Mouse (Mus musculus): ENCODE results near the gene Dlg1.
"Not testable (repeated sequence)": the region's sequence is repeated elsewhere in the genome, so short reads cannot be mapped to it uniquely, and the experiment has no call there.

Dlg1 gene

DNA sequence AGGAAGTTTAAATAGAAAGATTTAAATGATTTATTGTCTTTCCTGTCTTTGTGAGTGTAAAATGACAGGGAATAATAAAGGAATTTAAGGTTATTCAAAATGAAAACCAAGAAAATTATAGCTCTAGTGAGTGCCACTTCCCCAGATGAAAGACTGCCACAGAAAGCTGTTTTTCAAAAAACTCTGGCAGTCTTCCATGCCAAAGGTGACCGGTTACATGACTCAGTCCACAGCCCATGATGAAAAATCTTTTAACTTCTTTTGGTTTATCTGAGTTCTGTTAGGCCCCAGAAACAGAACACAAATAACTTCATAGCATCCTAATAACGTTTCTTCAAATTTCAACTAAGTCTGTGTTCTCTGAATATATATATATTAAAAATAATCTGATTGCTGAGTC lies 7.7 kb upstream of the Dlg1 start:
- no peak for DNase-seq (ENCODE audit: low spot score in 2 of 2)

GRCm38 (mm10) chr16:31657502-31657901 lies 5.7 kb upstream of the Dlg1 start:
- no peak for DNase-seq (ENCODE audit: low spot score in 2 of 2)

DNA sequence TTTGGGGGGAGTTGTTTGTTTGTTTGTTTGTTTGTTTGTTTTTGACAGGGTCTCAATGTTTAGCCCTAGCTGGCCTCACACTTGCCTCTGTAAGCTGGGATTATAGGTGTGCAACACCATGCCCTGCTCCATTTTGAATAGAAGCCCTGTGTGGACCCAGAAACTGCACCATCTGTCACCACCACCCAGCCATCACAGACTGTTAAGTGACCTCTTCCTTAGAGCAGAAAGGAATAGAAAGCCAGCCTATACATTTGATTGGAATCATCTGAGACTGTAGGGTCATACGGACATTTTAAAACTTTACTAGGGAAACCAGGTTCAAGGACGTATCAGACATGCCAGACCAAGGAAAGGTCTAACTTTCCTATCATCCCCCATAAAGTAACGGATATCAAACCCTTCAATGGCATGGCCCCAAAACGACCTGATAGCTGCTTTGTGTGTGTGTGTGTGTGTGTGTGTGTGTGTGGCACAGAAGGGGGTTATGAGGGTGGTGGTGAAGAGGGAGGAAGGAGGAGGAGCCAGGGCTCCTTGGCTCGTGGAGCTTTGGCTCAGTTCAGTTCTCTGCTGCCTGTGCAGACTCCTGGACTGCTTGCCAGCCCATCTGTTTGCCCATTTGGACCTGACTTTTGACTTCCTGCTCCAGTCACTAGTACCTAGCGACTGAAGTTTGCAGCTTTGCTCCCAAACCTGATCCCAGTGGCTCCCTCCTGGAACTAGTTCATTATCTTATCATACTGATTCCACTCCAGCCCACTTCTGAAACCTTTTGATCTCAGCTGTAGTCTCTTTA lies 4.5 kb upstream of the Dlg1 start:
- DNase-seq (ENCODE audit: low spot score in 2 of 2): no peak

GRCm38 (mm10) chr16:31659453-31659852 lies 3.8 kb upstream of the Dlg1 start:
- DNase-seq (ENCODE audit: low spot score in 2 of 2): no peak

DNA sequence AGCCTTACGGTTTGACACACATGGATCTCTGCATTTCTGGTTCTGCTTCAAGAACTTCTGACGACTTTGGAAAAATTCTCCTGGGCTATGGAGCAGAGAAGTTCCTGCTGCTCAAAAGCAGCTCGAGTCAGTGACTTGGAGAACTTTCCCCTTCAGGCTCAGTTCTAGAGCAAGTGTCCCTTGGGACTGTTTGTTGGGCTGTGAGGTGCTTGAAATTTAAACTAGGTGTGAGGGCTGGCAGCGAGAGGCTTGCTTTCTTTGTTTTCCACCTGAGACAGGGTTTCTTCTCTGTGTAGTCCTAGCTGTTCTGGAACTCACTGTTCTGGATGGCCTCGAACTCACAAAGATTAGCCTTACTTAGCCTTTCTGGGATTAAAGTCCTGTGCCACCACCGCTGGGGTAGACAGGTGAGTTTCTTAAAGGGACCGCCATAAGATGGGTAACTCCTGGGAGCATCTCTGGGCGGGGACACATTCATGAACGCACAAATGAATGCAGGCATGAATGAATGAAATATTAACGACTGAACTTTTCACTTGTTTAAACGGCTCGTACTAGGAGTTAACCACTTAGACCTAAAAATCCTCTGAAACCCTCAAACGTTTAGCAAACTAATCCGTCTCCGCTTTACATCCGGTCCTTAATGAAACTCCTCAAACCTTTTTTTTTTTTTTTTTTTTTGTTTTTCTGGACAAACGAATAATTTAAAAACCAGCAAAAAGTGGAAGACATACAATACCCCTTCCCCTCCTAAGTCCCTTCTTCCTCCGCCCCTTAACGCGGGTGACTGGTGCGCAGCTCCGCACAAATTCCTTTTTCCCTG lies 476 bp upstream of the Dlg1 start:
- DNase-seq (ENCODE audit: low spot score in 2 of 2): no peak

DNA sequence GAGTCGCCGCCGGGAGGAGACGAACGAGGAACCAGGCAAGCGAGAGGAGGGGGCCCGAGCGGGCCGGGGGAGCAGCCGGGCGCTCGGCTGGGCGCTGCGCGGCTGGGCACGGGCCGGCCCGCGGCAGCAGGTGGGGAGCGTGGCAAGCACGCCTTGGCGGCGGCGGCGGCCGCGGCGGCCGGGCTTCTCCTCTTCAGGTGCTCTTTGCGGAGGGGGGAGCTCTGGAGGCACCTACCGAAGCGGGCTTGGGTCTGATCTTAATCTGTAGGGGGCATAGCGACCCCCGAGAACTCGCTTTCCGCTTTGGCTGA lies 999 bp downstream of the Dlg1 start:
- DNase-seq (ENCODE audit: low spot score in 2 of 2): no peak

DNA sequence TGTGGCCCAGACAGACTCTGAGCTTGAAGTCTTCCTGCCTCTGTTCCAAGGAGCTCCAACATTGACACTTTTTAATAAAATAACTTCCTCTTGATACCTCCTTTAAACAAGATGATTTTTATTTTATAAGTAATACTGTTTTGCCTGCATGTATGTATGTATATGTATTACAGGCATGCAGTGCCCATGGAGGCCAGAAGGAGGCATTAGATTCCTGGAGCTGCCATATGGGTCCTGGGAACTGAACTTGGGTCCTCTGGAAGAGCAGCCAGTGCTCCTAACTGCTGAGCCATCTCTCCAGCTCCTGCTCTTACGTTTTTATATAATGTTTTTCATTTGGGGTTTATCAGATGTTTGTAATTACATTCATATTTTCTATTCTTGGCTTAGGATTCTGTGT lies 9.0 kb downstream of the Dlg1 start:
- no peak for DNase-seq (ENCODE audit: low spot score in 2 of 2)

DNA sequence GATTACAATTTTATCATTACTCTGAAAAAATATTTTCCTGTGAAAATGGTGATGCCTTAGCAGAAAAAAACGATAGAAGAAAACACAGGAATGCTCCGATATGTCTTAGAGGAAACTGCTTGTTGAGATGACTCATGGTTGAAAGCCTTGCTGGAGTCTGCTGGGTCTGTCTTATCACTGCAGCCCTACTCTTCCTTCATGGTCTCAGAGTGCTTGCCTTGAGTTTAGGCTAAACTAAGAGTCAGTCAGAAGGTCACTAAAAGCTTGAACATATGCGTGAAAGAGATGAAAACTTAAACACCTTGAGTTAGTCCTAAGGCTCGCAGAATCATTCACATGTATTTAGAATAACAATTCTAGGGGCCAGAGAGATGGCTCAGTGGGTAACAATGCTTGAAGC lies 14.2 kb downstream of the Dlg1 start:
- no peak for DNase-seq (ENCODE audit: low spot score in 2 of 2)

DNA sequence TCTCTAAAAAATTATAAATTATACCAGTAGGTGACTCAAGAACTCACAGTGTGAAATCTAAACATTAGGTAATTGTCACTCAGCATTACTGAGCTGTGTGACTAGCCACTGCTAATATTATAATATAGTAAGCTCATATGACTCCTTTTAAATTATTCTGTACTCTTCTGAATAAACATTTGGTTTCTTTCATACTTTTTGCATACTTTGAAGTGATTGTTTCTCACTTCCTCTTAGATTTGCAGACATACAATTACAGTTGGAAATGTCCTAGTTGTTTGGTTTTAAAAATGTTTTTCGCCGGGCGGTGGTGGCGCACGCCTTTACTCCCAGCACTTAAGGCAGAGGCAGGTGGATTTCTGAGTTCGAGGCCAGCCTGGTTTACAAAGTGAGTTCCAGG lies 19.0 kb downstream of the Dlg1 start:
- no peak for DNase-seq (ENCODE audit: low spot score in 2 of 2)

GRCm38 (mm10) chr16:31683670-31684430 lies 20.6 kb downstream of the Dlg1 start:
- DNase-seq (ENCODE audit: low spot score in 2 of 2): no peak

- no peak for DNase-seq (ENCODE audit: low spot score in 2 of 2)
These were observed 21.5 kb downstream of the Dlg1 start for GRCm38 (mm10) chr16:31684771-31685170.

DNA sequence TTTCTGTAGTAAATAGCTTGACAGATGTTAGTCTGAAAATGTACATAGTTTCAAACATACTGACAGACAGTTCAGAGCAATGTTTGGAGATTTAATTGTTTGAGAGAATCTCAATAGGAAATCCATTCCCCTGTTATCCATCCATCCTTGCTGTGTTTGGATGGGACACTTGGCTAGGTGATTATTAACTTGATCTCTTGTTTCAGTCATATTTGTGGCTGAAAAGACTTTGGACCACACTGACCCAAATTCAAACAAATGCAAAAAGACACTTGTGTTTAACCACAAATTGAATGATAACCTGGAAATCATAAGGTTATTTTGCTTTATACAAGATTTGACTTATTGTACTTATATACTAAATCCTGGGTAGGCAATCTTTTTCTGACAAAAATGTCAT lies 24.5 kb downstream of the Dlg1 start:
- no peak for DNase-seq (ENCODE audit: low spot score in 2 of 2)

- DNase-seq (ENCODE audit: low spot score in 2 of 2): peak; percentile 64 to 66
These were observed 32.2 kb downstream of the Dlg1 start for GRCm38 (mm10) chr16:31695286-31696020.

DNA sequence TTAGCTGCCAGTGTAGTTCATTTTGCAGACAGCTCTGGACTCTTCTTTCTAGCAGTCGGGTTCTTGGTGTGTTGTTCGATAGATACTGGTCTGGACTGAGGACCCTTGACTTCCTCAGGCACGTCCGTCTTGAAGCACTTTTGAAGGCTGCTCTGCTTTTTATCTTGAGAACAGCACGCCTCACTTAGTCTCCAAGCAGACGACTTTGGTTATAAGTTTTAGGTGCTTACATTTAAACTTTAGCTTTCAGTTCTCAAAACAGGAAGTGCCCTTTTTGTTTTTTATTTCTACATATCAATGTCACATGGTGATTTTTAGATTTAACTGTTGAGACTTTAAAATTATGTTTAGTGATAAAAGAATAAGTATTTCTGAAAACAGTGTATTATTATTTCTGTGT lies 33.1 kb downstream of the Dlg1 start:
- DNase-seq (ENCODE audit: low spot score in 2 of 2): peak; percentile 31 to 39

GRCm38 (mm10) chr16:31697341-31697740 lies 34.1 kb downstream of the Dlg1 start:
- DNase-seq (ENCODE audit: low spot score in 2 of 2): peak in 1 of 2 experiments; percentile 42

GRCm38 (mm10) chr16:31705213-31705612 lies 42.0 kb downstream of the Dlg1 start:
- DNase-seq (ENCODE audit: low spot score in 2 of 2): no peak

DNA sequence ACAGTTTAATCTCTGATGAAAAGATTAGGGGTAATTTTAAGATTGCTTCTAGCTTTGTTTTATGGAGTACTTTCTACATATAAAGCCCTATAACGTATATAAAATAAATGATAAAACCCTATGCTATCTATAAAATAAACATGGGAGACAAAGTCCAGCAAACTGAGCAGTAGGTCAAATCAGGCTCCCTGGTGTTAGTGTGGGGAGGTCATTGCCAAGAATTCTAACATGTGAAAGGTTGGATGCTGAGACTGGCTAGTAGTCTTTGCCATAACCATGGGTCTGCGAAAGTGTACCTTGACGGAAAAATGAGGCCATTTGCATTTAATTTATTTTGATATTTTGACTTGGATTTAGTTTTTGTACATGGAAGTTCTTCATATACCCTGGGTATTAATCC lies 42.7 kb downstream of the Dlg1 start:
- no peak for DNase-seq (ENCODE audit: low spot score in 2 of 2)

GRCm38 (mm10) chr16:31707326-31707725 lies 44.1 kb downstream of the Dlg1 start:
- DNase-seq (ENCODE audit: low spot score in 2 of 2): no peak

DNA sequence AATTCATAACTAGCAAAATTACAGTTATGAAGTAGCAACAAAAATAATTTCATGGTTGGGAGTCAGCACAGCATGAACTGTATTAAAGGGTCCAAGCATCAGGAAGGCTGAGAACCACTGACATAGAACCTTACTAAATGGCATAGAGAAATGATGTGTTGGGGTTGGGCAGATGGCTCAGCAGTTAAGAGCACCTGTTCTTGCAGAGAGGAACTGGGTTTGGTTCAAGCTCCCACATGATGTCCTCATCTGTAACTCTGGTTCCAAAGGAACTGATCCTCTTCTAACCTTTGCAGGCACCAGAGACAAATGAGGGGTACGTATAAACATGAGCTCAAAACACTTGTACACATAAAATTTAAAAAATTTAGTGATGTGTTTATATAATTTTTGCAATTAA lies 59.7 kb downstream of the Dlg1 start:
- DNase-seq (ENCODE audit: low spot score in 2 of 2): no peak

GRCm38 (mm10) chr16:31724121-31724520 lies 60.9 kb downstream of the Dlg1 start:
- DNase-seq (ENCODE audit: low spot score in 2 of 2): no peak

- no peak for DNase-seq (ENCODE audit: low spot score in 2 of 2)
These were observed 61.6 kb downstream of the Dlg1 start for GRCm38 (mm10) chr16:31724818-31725217.

DNA sequence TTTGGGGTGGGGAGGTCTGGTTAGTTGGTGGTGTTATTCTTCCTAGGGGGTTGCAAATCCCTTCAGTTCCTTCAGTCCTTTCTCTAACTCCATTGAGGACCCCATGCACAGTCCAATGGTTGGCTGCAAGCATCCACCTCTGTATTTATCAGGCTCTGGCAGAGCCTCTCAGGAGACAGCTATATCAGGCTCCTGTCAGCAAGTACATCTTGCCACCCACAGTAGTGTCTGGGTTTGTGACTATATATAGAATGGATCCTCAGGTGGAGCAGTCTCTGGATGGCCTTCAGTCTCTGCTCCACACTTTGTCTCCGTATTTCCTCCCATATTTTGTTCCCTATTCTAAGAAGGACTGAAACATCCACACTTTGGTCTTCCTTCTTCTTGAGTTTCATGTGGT lies 67.7 kb downstream of the Dlg1 start:
- not testable (repeated sequence) for DNase-seq (ENCODE audit: low spot score in 2 of 2)
